Mouse (Mus musculus) adrenal gland, postnatal 4 days (tissue): Measurements from ENCODE around the gene Zfp941. TPM values are rescaled to one million over a fixed set of nuclear protein-coding genes. Genes with fewer than 3 reads are reported as not detected.
"Not testable (repeated sequence)": the region's sequence is repeated elsewhere in the genome, so short reads cannot be mapped to it uniquely, and the experiment has no call there.

Source experiments
- DNase-seq, 2 experiments: peaks; one replicate each; pipeline ENCODE4 v3.0.0; 2021 to 2022; ENCODE audit warnings: low spot score in 2 of 2, mixed read lengths in 2 of 2
- total RNA-seq, 2 experiments: library from RNA; stranded (reverse); gene quantifications; 2 replicates each; pipeline ENCODE4 v1.2.3; 2021

Gene Zfp941
- total RNA-seq, 2 experiments from 2014 or later = 5.1 to 5.4 TPM

GRCm38 (mm10) chr7:140787406-140788052 is 34.4 kb downstream of the Zfp941 start, which contains the start of gene Syce1:
Syce1 (minus strand) TSS chr7:140787852.
- DNase-seq = no peak

DNA sequence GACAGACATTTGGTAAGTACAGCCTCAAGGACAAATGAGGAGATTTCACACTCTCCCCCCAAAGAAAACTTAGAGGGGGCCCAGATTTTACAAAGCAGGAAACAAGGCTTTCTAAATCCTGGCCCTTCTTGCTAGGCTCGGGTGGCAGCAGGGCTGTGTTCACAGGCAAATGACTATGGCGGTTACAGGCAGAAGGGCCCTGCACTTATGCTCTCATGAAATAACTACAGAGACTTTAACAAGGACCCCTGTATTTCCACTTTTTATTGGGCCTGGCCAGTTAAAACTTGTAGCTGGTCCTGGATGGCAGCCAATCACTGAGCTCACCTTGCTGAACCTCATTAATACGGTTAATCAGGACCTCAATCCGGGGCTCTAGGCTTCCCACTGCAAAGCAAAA is 41.4 kb downstream of the Zfp941 start:
- no peak for DNase-seq

DNA sequence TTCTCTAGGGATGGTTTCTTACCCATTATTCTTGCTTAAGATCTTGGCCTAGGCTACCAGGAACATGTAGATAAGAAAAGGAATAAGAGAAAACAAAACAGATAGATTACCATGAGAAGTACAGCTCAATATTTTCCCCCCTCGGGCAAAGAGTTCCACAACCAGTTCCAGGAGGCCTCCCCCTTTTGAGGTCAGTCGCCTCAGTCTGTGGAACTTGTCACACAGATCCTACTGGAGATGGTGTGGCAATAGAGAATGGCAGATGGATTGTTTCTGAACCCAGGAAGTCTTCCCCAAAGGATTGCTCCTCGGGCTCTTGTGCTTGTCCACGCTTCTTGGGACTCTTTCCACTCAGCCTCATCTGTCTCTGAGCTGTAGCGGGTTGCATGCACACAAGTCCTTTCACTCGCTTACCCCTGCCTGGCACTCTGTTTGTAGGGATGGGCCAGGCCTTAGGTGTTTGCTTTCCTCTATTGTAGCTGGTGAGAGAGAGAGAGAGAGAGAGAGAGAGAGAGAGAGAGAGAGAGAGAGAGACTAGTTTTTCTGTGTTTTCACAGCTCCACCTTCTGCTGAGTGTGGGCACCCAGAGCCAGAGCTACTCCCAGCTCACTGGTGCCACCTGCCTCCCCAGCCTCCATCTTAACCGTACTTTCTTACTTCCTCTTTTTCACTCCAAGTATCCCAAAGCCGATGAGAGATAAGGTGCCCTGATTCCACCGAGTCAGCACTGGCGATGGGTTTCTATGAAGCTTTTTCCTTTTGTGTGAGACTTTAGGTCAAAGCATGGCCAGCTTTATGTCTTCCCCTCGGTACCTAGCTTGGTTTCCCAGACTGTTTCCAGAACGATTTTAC is 55.9 kb downstream of the Zfp941 start:
- no peak for DNase-seq

DNA sequence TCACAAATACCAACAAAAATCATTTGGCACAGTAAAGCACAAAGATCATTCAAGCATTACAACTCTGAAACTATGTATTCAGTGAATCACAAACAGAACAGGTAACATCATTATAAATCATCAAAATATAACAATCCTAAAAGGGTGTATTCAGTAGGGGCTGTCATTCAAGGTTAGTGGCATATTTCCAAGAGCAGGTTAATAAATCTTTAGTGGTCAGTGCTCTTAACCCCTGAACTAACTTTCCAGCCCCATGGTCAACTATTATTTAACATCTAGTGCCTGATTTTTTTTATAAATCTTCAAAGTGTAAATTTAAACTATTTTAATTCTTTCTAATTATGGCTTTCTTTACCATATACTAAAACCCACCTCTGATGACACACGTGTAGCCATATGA is 56.6 kb downstream of the Zfp941 start:
- not testable (repeated sequence) for DNase-seq

GRCm38 (mm10) chr7:140763447-140764020 is 58.4 kb downstream of the Zfp941 start, which contains the start of gene Cyp2e1:
Cyp2e1 (plus strand) TSS chr7:140763739.
- DNase-seq = no peak

DNA sequence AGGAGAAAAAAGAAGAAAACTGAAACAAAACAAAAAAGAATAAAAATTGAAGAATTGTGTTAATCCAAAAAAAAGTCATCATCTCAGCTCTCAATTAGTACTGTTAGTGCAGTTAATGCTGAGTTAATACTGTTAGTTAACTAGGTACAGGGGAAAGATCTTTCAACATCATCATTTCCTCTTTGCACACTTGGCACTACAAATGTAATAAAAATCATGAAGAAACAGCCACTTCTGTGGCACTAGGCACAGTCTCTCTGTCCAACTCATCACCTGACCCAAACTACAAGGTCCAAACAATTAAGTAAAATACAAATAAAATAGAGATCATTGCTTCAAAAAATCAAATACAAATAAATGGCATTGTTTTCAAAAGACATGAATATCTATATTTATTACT is 61.3 kb downstream of the Zfp941 start:
- no peak for DNase-seq

Other genes with a start within 250 kb of the Zfp941 start
- gene Olfr46, start 220.9 kb downstream of the Zfp941 start, total RNA-seq = not detected
- gene Olfr61, start 193.2 kb downstream of the Zfp941 start, total RNA-seq = not detected
- gene Olfr53, start 175.7 kb downstream of the Zfp941 start, total RNA-seq = not detected
- gene Olfr539, start 162.2 kb downstream of the Zfp941 start, total RNA-seq = not detected
- gene Olfr45, start 140.2 kb downstream of the Zfp941 start, total RNA-seq = not detected
- not detected for gene Olfr541, start 124.9 kb downstream of the Zfp941 start, total RNA-seq
- 100 to 1,000 TPM in 1 of 2 experiments, 1 to 10 TPM in 1; 4.1 to 138 TPM for gene Cyp2e1, start 58.4 kb downstream of the Zfp941 start, total RNA-seq
- gene Syce1, start 34.3 kb downstream of the Zfp941 start, total RNA-seq = under 1 TPM in 1 of 2 experiments, not detected in 1; 0.42 TPM
- 10 to 100 TPM in 1 of 2 experiments, under 1 TPM in 1; 0.70 to 17.0 TPM for gene Urah, start 12.8 kb upstream of the Zfp941 start, total RNA-seq
- not detected for gene Scgb1c1, start 23.4 kb upstream of the Zfp941 start, total RNA-seq
- gene Odf3, start 25.6 kb upstream of the Zfp941 start, total RNA-seq = under 1 TPM; 0.40 to 0.76 TPM
- 1 to 10 TPM in 1 of 2 experiments, not detected in 1; 1.2 TPM for gene Gm45785, start 34.2 kb upstream of the Zfp941 start, total RNA-seq
- gene Ric8a, start 34.8 kb upstream of the Zfp941 start, total RNA-seq = 10 to 100 TPM; 64.3 to 69.0 TPM
- gene Bet1l, start 35.4 kb upstream of the Zfp941 start, total RNA-seq = 10 to 100 TPM; 40.2 to 42.9 TPM
- 100 to 1,000 TPM; 123 to 133 TPM for gene Psmd13, start 59.8 kb upstream of the Zfp941 start, total RNA-seq
- 10 to 100 TPM; 34.7 to 41.8 TPM for gene Sirt3, start 60.1 kb upstream of the Zfp941 start, total RNA-seq
- 100 to 1,000 TPM; 183 to 297 TPM for gene Cox8b, start 78.3 kb upstream of the Zfp941 start, total RNA-seq
- gene Nlrp6, start 98.7 kb upstream of the Zfp941 start, total RNA-seq = 1 to 10 TPM; 2.1 to 4.9 TPM
- 10 to 100 TPM; 41.5 to 44.5 TPM for gene Pgghg, start 119.2 kb upstream of the Zfp941 start, total RNA-seq
- 1 to 10 TPM; 2.6 to 2.8 TPM for gene Ifitm5, start 128.1 kb upstream of the Zfp941 start, total RNA-seq
- gene Gm45717, start 133.8 kb upstream of the Zfp941 start, total RNA-seq = not detected
- 100 to 1,000 TPM; 508 to 623 TPM for gene Ifitm2, start 133.8 kb upstream of the Zfp941 start, total RNA-seq
- 10 to 100 TPM in 1 of 2 experiments, 1 to 10 TPM in 1; 8.0 to 13.7 TPM for gene Ifitm1, start 145.0 kb upstream of the Zfp941 start, total RNA-seq
- gene Ifitm3, start 188.6 kb upstream of the Zfp941 start, total RNA-seq = 100 to 1,000 TPM; 109 to 115 TPM
- 1 to 10 TPM; 2.1 to 4.5 TPM for gene Ifitm6, start 195.7 kb upstream of the Zfp941 start, total RNA-seq
- gene Gm17387, start 207.0 kb upstream of the Zfp941 start, total RNA-seq = not detected
- gene B4galnt4, start 238.9 kb upstream of the Zfp941 start, total RNA-seq = 10 to 100 TPM in 1 of 2 experiments, 1 to 10 TPM in 1; 7.0 to 11.3 TPM